Mouse (Mus musculus) liver, adult 2 months (tissue): Measurements from ENCODE around the gene Cryz.

Experiments
- CTCF ChIP-seq: fragments of 200-500 bp; IDR thresholded peaks from 2 replicates; pipeline ENCODE4 v1.5.1; 2011; ENCODE audit warnings: low read depth, low read length, control low read depth
- POLR2A ChIP-seq: fragments of 200-500 bp; IDR thresholded peaks from 2 replicates; pipeline ENCODE4 v1.6.1; 2011; ENCODE audit warnings: low read length, control low read depth; ENCODE audit not compliant: insufficient read depth; ENCODE audit errors: extremely low read depth

- TF ChIP-seq POLR2A (no peak), CTCF (no peak)
Observed at GRCm38 (mm10) chr3:154593596-154593995, 2.9 kb upstream of the Cryz start.
